Mouse (Mus musculus) adrenal gland (tissue): ENCODE data around the gene AU040320.

Experiments
- intact Hi-C: fragments of 180-260 bp; cut with DNase I; formaldehyde crosslinking; loops from one replicate; pipeline ENCODE4 v1.15.1; 2025

The AU040320 gene

GRCm38 (mm10) chr4:126748381-126748780, 5.0 kb upstream of the AU040320 start:
- intact Hi-C loops = loop anchor here (5.0 kb wide), 1 partner anchor 89 kb away; no protein-coding TSS in a partner anchor

- intact Hi-C loops = loop anchor here (5.0 kb wide), 1 partner anchor 88 kb away; no protein-coding TSS in a partner anchor
These were observed 3.8 kb upstream of the AU040320 start for GRCm38 (mm10) chr4:126749553-126749952.

GRCm38 (mm10) chr4:126750046-126750683, 3.2 kb upstream of the AU040320 start:
- intact Hi-C loops = loop anchor here (5.0 kb wide), 1 partner anchor 97 kb away; no protein-coding TSS in a partner anchor

GRCm38 (mm10) chr4:126750863-126751555, 2.3 kb upstream of the AU040320 start:
- intact Hi-C loops = loop anchor here (5.0 kb wide), 1 partner anchor 96 kb away; no protein-coding TSS in a partner anchor

GRCm38 (mm10) chr4:126751556-126752023, 1.8 kb upstream of the AU040320 start:
- intact Hi-C loops = loop anchor here (5.0 kb wide), 1 partner anchor 96 kb away; no protein-coding TSS in a partner anchor

GRCm38 (mm10) chr4:126752024-126752607, 1.2 kb upstream of the AU040320 start:
- intact Hi-C loops = loop anchor here (5.0 kb wide), 1 partner anchor 95 kb away; no protein-coding TSS in a partner anchor

- intact Hi-C loops = loop anchor here (5.0 kb wide), 1 partner anchor 95 kb away; no protein-coding TSS in a partner anchor
These were observed 669 bp upstream of the AU040320 start for GRCm38 (mm10) chr4:126752608-126753141.

GRCm38 (mm10) chr4:126754231-126754611, 877 bp downstream of the AU040320 start:
- intact Hi-C loops = loop anchor here (5.0 kb wide), 1 partner anchor 93 kb away; no protein-coding TSS in a partner anchor

GRCm38 (mm10) chr4:126754736-126755374, 1.5 kb downstream of the AU040320 start:
- intact Hi-C loops = loop anchor here (5.0 kb wide), 1 partner anchor 92 kb away; no protein-coding TSS in a partner anchor

GRCm38 (mm10) chr4:126756766-126757165, 3.4 kb downstream of the AU040320 start:
- intact Hi-C loops = no loop called here

- intact Hi-C loops = no loop called here
These were observed 5.0 kb downstream of the AU040320 start for GRCm38 (mm10) chr4:126758299-126758698.

GRCm38 (mm10) chr4:126759435-126759834, 6.1 kb downstream of the AU040320 start:
- intact Hi-C loops = no loop called here

GRCm38 (mm10) chr4:126762586-126763359, 9.4 kb downstream of the AU040320 start:
- intact Hi-C loops = no loop called here

GRCm38 (mm10) chr4:126763483-126763882, 10.1 kb downstream of the AU040320 start:
- intact Hi-C loops = no loop called here

- intact Hi-C loops = no loop called here
These were observed 16.6 kb downstream of the AU040320 start for GRCm38 (mm10) chr4:126769800-126770563.

- intact Hi-C loops = no loop called here
These were observed 17.5 kb downstream of the AU040320 start for GRCm38 (mm10) chr4:126770831-126771230.

GRCm38 (mm10) chr4:126773871-126774270, 20.5 kb downstream of the AU040320 start:
- intact Hi-C loops = no loop called here

- intact Hi-C loops = no loop called here
These were observed 21.8 kb downstream of the AU040320 start for GRCm38 (mm10) chr4:126775182-126775581.

- intact Hi-C loops = no loop called here
These were observed 25.8 kb downstream of the AU040320 start for GRCm38 (mm10) chr4:126779148-126779581.
